Mouse (Mus musculus) heart, embryonic 13.5 days (tissue): ENCODE data around the gene Ano3. TPM values are rescaled to one million over a fixed set of nuclear protein-coding genes. Genes with fewer than 3 reads are reported as not detected.
A peak's percentile ranks its signal among the peaks of the same experiment; 100 is the strongest.

Experiments used
- ATAC-seq: fragments of 200-750 bp; cut with Nextera tagmentation; 2 replicates; pipeline ENCODE4 v1.8.0; 2017; ENCODE audit warnings: moderate TSS enrichment; ENCODE audit not compliant: insufficient number of reproducible peaks, low FRiP score, low TSS enrichment; ENCODE audit errors: extremely low read depth
- H3K27ac ChIP-seq: fragments of 300-500 bp; sonication (generic); replicated peaks from 2 replicates; pipeline ENCODE4 v1.5.1; 2015; ENCODE audit warnings: moderate library complexity, mild to moderate bottlenecking, inconsistent platforms
- H3K27me3 ChIP-seq: fragments of 300-500 bp; sonication (generic); replicated peaks from 2 replicates; pipeline ENCODE4 v1.6.1; 2015; ENCODE audit warnings: mild to moderate bottlenecking, inconsistent platforms
- H3K36me3 ChIP-seq: fragments of 300-500 bp; sonication (generic); 2 replicates; pipeline ENCODE4 v1.6.1; 2015; ENCODE audit warnings: mild to moderate bottlenecking, inconsistent platforms
- H3K4me1 ChIP-seq: fragments of 300-500 bp; sonication (generic); 2 replicates; pipeline ENCODE4 v1.6.1; 2015; ENCODE audit warnings: inconsistent platforms
- H3K4me2 ChIP-seq: fragments of 300-500 bp; sonication (generic); 2 replicates; pipeline ENCODE4 v1.6.1; 2015; ENCODE audit warnings: inconsistent platforms, mild to moderate bottlenecking, moderate library complexity
- H3K4me3 ChIP-seq: fragments of 300-500 bp; sonication (generic); 2 replicates; pipeline ENCODE4 v1.5.1; 2015; ENCODE audit warnings: moderate library complexity, mild to moderate bottlenecking, inconsistent platforms
- H3K9ac ChIP-seq: fragments of 300-500 bp; sonication (generic); 2 replicates; pipeline ENCODE4 v1.6.1; 2015; ENCODE audit warnings: inconsistent platforms, mild to moderate bottlenecking, moderate library complexity
- H3K9me3 ChIP-seq: fragments of 300-500 bp; sonication (generic); 2 replicates; pipeline ENCODE4 v1.6.1; 2016; ENCODE audit warnings: inconsistent platforms
- WGBS: fragments of 180-500 bp; shearing (Covaris S2); methylation state at CpG from one replicate; pipeline ENCODE4 v1.1.7; 2015; ENCODE audit warnings: mixed read lengths; 5-methylcytosine and 5-hydroxymethylcytosine counted together
- polyA plus RNA-seq: library from polyadenylated mRNA; unstranded; fragments of >200 nt; fragmentation: Nextera tagmentation; extraction: Ambion mirVana; gene quantifications from 2 replicates; pipeline ENCODE4 v1.2.1, GENCODE M21; 2015

Ano3 gene
- polyA plus RNA-seq, 1 experiment from 2014 or later: 0.23 TPM

DNA sequence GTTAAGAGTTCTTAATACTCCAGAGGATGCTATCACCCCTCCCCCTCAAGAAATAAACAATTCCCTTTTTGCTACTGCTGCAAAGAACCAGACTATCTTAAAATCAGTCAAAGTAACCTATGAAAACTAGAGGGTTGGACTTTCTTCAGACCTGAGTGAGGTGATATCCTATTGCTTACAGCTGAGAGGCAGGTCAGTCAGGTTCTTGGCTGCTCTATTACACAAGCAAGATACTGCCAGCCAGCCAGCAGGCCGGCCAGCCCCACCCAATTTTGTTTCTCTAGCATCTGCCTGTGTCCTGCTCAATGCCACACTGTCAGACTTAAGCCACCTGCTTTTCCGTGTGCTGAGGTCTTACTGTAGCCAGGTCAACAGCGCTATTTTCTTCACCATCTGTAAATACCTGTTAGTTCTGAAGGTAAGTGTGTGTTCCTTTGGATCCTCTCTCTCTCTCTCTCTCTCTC lies 229.4 kb downstream of the Ano3 start, which contains the start of gene Muc15:
Muc15 (plus strand) TSS at position 51 of the 464 bp plus-strand sequence.
- 42% methylated on average over 3 of the region's 3 CpGs for WGBS
- H3K4me1 ChIP-seq: no peaks in the 10 kb centered on the region
- ATAC-seq: no peak
- no peak within 1 kb of the TSS for H3K27ac ChIP-seq
- no peak within 1 kb of the TSS for H3K4me3 ChIP-seq
- no peaks in the 10 kb centered on the region for H3K9me3 ChIP-seq
- no peak within 1 kb of the TSS for H3K9ac ChIP-seq
- no peaks in the 10 kb centered on the region for H3K27me3 ChIP-seq
- H3K36me3 ChIP-seq: no peaks in the 10 kb centered on the region
- H3K4me2 ChIP-seq: no peak within 1 kb of the TSS

DNA sequence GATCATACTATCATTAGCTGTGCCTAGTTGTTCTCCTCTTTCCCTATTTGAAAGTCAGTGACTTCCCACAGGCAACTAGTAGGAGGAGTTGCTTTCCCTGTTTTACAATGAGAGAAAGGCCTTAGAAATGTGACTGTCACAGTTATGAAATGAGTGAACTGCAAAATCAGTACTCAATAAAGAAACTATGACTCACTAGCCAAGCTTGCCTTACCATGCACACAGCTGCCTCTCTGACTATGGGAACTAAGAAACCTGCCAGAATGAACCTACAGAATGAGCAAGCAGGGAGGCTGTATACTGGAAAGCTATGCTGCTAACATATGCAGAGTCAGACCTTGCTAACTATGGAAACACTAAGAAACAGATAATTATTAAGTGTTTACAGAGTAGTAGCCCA lies 231.7 kb downstream of the Ano3 start:
- Histone ChIP-seq H3K4me1 (no peaks in the 10 kb centered on the region), H3K9me3 (no peaks in the 10 kb centered on the region), H3K27me3 (no peaks in the 10 kb centered on the region), H3K27ac (no peak overlapping the region), H3K36me3 (no peaks in the 10 kb centered on the region), H3K4me3 (no peak overlapping the region), H3K9ac (no peak overlapping the region), H3K4me2 (no peak overlapping the region)
- ATAC-seq: no peak

DNA sequence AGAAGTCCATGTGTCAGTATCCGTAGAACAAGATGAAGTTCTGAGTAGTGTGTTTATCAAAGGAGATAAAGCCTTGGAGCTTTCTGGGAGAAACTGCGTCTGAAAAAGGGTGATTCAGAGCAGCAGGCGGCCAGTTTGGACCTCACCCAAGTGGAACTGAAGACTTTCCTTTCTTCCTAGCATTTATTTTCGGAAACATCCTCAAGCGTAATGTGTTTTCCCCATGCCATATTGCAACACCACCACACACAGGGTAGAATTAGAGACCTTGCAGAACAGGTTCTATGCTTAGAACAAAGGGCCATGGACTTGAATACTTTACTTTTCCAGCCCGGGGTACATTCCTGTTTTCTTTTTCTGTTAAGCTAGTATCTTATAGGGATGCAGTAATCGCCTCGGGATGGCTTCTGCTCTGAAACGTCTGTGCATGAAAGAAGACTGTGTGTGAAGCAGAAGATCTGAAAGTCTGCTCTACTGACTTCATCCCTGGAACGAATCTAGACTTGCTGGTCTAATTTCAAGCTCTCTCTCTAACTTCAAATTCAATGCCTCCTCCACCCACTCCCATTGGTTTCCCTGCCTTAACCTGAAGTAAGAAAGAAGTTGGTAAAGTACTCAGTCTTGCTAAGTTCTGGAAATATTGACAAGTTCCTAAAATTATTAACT lies 240.5 kb downstream of the Ano3 start:
- Histone ChIP-seq H3K36me3 (no peaks in the 10 kb centered on the region), H3K4me2 (peak overlapping the region; percentile 25; the same call in 1 of the 2 replicates), H3K9ac (no peak overlapping the region), H3K27ac (peak overlapping the region; percentile 48; the same call in 1 of the 2 replicates), H3K4me3 (no peak overlapping the region), H3K4me1 (peaks cover 7% of the 10 kb centered on the region; the same call in 1 of the 2 replicates), H3K27me3 (no peaks in the 10 kb centered on the region), H3K9me3 (no peaks in the 10 kb centered on the region)
- ATAC-seq: no peak
- WGBS: 45% methylated on average over 10 of the region's 10 CpGs

DNA sequence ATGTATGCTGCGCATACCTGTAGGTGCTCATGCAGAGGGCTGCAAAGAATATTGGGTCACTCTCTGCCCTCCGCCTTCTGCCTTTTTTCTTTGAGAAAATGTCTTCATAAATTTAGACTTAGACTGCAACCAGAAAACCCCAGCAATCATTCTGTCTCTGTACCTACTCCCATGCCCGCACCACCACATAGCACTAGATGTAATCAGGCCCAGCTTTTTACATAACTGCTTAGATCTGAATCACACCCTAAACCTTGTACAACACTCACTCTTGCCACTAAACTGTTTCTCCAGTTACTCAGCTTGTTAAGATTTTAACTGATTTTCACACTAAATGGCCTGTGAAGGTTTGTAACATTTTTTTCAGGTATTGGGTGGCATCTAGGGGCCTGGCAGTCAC lies 241.3 kb downstream of the Ano3 start:
- Histone ChIP-seq H3K9me3 (no peaks in the 10 kb centered on the region), H3K27me3 (no peaks in the 10 kb centered on the region), H3K36me3 (no peaks in the 10 kb centered on the region), H3K4me1 (peaks cover 7% of the 10 kb centered on the region; the same call in 1 of the 2 replicates), H3K4me3 (no peak overlapping the region), H3K27ac (no peak overlapping the region), H3K9ac (no peak overlapping the region), H3K4me2 (no peak overlapping the region)
- ATAC-seq: no peak
- WGBS: 84% methylated on average over 3 of the region's 3 CpGs

DNA sequence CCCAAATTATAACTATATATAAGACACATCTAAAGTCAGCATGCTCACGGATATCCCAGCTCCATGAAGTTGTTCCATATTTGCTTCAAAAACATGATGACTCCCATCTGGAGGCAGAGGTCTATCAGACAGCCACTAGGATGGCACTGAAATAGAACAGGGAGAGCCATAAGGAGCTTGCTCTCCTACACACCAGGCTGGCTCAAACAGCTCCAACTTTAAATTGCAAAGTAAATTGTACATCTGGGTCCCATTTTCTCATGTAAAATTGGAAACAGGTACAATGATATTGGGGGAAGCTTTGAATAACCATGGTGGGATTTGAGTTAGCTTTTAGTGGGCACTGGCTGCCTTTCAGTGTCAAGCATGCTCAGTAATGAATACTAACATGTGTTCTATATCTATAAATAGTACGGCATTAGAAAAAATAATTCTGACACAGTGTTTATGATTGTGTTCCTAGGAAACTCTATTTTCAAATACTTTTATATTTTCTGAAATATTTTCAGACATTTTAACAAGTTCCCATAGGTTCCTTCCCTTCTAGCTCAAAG lies 279.6 kb downstream of the Ano3 start:
- Histone ChIP-seq H3K4me3 (no peak overlapping the region), H3K27ac (no peak overlapping the region), H3K4me1 (peaks cover 12% of the 10 kb centered on the region), H3K9me3 (no peaks in the 10 kb centered on the region), H3K36me3 (no peaks in the 10 kb centered on the region), H3K4me2 (no peak overlapping the region), H3K9ac (no peak overlapping the region), H3K27me3 (no peaks in the 10 kb centered on the region)
- no peak for ATAC-seq
- 72% methylated on average over 2 of the region's 2 CpGs for WGBS

DNA sequence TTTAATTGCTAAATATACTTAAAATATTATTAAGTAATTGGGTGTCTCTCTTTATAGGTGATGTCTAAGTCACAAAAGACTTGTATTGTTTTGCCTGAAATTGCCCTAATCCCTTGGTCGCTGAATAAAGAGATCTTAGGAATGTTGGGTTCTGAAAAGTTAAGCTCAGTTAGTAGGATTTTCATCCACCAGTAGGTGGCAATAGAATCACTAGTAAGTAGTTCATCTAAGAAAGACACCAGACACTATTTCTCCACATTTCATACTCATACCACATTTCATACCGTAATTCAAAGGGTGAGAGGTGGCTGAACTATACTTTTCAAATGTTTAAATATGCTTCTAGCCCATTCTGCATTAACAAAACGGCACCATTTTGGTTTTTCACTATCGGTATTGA lies 287.4 kb downstream of the Ano3 start:
- no peak overlapping the region for H3K9ac ChIP-seq
- H3K9me3 ChIP-seq: no peaks in the 10 kb centered on the region
- no peaks in the 10 kb centered on the region for H3K36me3 ChIP-seq
- WGBS: 36% methylated on average over 4 of the region's 4 CpGs
- H3K4me2 ChIP-seq: no peak overlapping the region
- H3K27ac ChIP-seq: no peak overlapping the region
- H3K4me1 ChIP-seq: peaks cover 4% of the 10 kb centered on the region
- no peaks in the 10 kb centered on the region for H3K27me3 ChIP-seq
- ATAC-seq: no peak
- no peak overlapping the region for H3K4me3 ChIP-seq

DNA sequence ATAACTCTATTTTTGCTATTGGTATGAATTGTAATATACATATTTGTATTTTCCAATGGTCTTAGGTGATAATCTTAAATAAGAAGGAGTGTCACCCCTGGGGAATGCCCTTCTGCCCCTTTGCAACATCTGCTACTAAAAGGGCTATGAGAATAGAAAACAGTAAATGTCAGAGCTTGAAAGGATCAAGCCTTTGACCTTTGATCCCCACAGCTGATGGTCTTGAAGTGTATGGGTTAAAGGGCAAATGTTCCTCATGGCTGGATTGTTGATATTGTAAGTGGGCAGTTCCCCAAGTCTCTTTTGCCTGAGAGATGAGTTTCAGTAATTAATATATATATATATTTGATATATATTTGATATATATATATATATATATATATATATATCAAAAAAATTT lies 305.9 kb downstream of the Ano3 start:
- no peaks in the 10 kb centered on the region for H3K9me3 ChIP-seq
- H3K36me3 ChIP-seq: no peaks in the 10 kb centered on the region
- H3K27ac ChIP-seq: no peak overlapping the region
- H3K4me1 ChIP-seq: no peaks in the 10 kb centered on the region
- no peak overlapping the region for H3K4me3 ChIP-seq
- H3K9ac ChIP-seq: no peak overlapping the region
- no peaks in the 10 kb centered on the region for H3K27me3 ChIP-seq
- no peak for ATAC-seq
- no peak overlapping the region for H3K4me2 ChIP-seq

DNA sequence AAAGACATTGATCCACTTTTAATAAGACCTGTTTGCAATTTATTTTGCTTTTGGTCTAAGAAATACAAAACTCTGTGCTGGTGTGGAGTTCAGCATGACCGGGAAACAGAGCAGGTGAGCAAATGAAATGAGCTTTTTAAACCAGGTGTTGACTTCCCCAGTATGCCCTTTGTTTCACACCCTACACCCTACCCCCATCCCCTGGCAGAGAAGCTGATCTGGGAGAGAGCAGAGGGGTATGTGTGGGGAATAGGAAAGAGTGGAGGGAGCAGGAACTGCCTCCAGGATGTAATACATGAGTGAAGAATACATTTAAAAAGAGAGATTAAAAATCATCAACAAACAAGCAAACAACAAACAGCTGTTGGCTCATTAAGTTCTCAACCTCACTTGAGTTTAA lies 306.4 kb downstream of the Ano3 start:
- no peaks in the 10 kb centered on the region for H3K36me3 ChIP-seq
- no peak for ATAC-seq
- no peak overlapping the region for H3K9ac ChIP-seq
- no peaks in the 10 kb centered on the region for H3K27me3 ChIP-seq
- H3K4me2 ChIP-seq: no peak overlapping the region
- H3K4me3 ChIP-seq: no peak overlapping the region
- no peak overlapping the region for H3K27ac ChIP-seq
- 48% methylated on average over 1 of the region's 1 CpGs for WGBS
- H3K9me3 ChIP-seq: no peaks in the 10 kb centered on the region
- no peaks in the 10 kb centered on the region for H3K4me1 ChIP-seq

Other genes with a start within 250 kb of the Ano3 start
- gene Muc15, start 229.6 kb downstream of the Ano3 start, polyA plus RNA-seq: not detected in 2 replicates
- not detected in 2 replicates for gene Gm13941, start 155.1 kb upstream of the Ano3 start, polyA plus RNA-seq
- not detected in 2 replicates for gene Gm15130, start 202.0 kb upstream of the Ano3 start, polyA plus RNA-seq